Mouse (Mus musculus) cerebellum, adult 11 months (tissue): ENCODE measurements around the gene Cntrl.

Source experiments
- DNase-seq: peaks from one replicate; pipeline ENCODE4 v3.0.0; 2022

Cntrl gene

GRCm38 (mm10) chr2:35178153-35178552 lies 68.9 kb downstream of the Cntrl start:
- no peak for DNase-seq

- no peak for DNase-seq
These were observed 73.9 kb downstream of the Cntrl start for GRCm38 (mm10) chr2:35183115-35183673.

DNA sequence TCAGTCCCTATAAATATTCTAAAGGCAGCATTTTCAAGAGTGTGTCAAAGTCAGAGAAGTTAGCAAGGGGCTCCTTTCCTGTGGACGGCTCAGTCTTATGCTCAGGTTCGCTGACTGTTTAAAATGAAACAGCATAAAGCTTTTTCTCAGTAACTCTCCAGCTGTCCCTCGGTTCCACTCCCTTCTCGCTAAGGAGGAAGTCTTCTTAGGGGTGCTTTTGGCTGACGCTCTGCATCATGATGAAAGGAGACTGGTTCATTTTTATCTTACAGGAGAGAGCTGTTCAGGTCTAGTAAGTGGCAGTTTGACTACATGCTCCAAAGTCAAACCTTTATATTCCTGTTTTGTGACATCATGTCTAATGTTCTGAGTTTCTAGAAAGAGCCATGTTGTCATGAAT lies 79.6 kb downstream of the Cntrl start:
- DNase-seq = no peak

GRCm38 (mm10) chr2:35193976-35194375 lies 84.7 kb downstream of the Cntrl start:
- DNase-seq = no peak

DNA sequence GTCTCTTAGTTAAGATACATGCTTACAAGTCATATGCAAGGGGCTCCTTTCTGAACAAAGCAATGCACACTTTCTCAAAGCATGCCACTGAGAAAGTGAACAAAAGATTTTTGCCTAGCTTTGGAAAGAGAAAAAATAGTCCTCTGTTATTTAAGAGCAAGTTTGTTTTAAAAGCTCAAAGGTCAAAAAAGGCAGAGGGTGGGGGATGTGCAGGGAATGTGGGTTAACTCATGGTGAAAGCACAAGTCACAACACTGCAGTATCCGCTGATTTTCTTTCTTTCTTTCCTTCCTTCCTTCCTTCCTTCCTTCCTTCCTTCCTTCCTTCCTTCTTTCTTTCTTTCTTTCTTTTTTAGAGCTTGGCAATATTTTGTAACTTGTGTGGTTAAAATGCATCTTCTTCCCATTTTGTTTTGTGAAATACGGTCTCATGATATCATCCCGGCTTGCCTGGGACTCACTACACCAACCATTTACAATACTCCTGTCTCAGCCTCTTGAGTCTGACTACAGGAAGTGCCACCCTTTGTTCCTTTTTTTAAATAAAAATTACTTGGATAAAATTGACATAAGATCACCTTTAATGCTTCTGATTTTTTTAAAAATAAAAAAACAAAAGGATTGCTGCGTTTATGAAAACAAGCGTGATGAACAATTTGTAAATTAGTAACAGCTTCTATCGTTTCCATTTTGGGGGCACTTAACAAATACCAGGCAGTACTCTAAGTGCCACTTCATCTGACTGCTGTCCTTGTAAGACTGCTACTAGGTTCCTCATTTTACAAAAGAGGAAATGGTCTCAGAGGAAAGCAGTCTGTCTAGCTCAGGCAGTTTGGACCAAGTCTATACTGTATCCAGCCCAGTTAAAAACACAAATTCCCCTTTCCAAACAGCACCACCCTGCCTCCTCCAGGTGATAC lies 86.6 kb downstream of the Cntrl start:
- DNase-seq = no peak

- DNase-seq = no peak
These were observed 90.2 kb downstream of the Cntrl start for GRCm38 (mm10) chr2:35199541-35199940.

GRCm38 (mm10) chr2:35199971-35200897 lies 90.9 kb downstream of the Cntrl start:
- DNase-seq = peak; percentile 50

- peak; percentile 100 for DNase-seq
These were observed 91.8 kb downstream of the Cntrl start, which contains the start of gene Rab14 for GRCm38 (mm10) chr2:35200898-35201668. Rab14 (minus strand) TSS chr2:35201120.

DNA sequence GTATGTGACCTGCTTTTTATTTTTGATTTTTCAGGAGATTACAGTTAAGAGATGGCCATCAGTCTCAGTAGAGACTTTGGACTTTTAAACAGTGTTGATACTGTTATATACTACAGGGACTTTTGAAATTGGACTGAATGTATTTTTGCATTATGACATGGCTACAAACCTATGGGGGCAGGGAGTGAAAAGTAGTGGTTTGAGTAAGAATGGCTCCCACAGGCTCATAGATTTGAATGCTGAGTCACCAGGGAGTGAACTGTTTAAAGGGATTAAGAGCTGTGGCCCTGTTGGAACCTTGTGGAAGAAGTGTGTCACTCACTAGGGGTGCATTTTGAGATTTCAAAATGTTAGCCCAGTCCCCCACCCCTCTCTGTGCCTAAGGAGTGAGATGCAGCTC lies 94.4 kb downstream of the Cntrl start:
- DNase-seq = no peak

DNA sequence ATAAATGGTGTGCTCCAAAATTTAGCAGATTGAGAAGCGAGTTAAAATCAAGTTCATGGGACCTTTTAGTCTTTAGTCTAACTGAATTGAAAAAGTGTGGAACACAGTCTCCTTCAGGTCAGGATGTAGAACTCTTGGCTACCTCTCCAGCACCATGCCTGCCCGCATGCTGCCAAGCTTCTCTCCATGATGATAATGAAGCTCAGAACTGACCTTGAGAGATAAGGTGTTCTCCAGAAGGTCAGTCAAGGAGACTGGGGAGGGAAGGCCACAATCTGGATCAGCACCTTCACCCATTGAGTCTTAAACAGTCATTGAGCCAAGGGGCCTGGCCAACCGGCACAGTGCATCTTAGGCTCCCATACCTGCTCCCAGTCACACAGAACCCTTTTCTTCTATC lies 97.5 kb downstream of the Cntrl start:
- no peak for DNase-seq

DNA sequence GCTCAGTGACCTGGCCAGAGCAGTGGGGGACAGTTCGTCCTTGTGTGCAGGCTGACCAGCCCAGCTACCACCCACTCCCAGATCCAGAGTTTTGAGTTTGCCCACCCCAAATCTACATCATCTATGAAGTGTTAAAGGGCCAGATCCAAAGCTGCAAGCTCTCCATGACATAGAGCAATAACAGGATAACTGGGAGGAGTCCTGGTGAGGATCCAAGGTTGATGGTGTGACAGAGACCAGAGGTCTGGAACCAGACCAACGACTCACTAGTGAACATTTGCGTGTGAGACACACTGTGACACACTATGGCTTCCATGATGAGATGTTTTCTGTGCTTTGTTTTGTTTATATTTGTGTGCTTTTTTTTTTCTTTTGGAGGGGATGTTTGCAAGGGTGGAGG lies 98.8 kb downstream of the Cntrl start:
- no peak for DNase-seq

GRCm38 (mm10) chr2:35208931-35209665 lies 99.8 kb downstream of the Cntrl start:
- no peak for DNase-seq

GRCm38 (mm10) chr2:35211681-35212080 lies 102.4 kb downstream of the Cntrl start:
- no peak for DNase-seq

- no peak for DNase-seq
These were observed 104.1 kb downstream of the Cntrl start for GRCm38 (mm10) chr2:35213345-35213910.

GRCm38 (mm10) chr2:35214881-35215358 lies 105.6 kb downstream of the Cntrl start:
- DNase-seq = peak; percentile 64

DNA sequence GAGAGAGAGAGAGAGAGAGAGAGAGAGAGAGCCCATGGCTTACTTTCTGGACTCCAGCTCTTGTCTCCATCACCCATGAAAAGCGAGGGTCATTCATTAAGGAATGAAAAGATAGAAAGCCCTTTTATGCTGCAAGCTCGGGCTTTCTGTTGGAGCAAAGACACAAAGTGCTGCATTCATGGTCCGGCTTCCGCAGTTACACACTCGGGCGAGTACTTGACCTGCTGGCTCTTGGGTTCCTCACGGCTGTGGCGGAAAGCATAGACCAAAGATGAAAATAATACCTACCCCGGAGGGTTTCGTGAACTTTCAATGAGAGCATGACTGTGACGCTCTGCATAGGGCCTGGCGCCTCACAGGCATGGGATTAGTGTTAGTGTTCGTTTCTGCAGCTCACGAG lies 106.1 kb downstream of the Cntrl start:
- no peak for DNase-seq

DNA sequence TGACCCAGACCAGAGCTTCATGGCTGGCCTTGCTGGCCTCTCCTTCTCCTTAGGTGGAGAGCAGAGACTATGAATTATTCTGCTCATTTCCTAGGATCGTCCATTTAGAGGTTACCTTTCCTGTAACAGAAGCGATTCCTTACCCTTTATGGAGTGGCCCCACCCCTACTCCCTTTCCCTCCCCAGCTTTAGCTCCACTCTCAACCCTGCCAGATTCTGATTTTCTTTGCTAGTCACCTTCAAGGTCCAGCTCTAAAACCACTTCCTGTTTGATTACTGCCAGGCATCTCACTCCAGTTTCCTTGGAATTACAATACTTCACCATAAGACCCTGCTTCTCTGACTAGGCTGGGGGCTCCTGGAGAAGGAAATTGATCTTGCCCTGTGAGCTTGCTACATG lies 107.4 kb downstream of the Cntrl start:
- no peak for DNase-seq

GRCm38 (mm10) chr2:35218736-35219135 lies 109.4 kb downstream of the Cntrl start:
- DNase-seq = no peak

DNA sequence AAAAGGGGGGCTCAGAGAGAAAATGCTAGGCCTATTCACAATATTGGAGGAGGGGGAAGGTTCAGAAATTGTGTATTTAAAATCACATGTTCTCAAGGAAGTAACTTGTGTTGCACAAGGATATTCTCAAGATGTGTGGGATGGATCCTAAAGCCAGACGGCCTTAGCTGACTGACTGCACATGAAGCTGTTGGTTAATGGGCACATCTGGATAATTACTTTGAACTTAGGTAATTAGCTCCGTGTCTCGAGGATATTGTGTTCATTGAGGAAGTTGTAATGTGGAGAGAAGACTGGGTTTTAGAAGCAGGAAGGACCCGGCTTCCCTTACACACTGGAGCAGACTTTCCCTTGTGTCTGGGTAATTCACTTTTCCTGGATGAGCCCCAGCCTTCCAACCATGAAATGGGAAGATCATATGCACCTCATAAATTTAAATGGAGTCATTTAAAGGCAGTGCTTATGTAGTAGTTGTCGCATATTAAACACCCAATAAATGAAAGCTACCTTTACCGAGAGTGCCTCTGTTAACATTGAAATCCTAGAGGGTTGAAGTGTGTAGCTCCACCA lies 113.6 kb downstream of the Cntrl start:
- DNase-seq = no peak

DNA sequence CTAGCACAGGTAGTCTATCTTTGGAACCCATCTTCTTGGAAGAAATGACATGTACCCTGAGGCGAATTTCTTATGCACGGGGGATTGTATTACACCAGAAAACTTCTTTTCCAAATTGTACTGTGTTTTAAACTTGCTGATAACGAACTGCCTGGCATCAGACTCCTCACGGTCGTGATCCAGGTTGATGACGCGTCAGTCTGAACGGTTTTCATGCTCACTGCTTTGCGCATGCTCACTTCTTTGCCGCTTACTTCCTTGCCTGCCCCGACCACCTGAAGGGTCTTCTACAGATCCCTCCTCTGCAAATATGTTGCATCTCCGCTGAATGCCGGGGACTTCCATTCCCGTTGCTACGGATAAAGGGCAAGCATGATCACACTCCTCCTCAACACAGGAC lies 115.0 kb downstream of the Cntrl start:
- DNase-seq = no peak

DNA sequence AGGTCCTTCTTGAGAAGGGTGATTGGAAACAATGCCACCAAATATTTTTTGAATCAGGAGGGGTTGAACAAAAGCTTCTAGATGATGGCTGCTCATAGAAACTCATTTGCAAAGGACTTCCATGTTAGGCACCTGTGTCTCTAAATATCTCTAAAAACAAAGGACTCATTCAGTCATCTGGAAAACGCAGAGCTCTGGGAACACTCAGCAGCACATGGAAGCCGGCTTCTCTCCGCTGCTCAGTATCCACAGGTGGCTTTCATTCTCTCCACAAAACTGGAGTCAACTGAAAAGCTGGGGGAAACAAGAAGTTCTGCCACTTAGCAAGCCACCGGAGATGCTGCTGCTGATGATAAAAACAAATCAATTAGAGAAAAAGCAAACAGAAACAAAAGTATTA lies 118.9 kb downstream of the Cntrl start:
- DNase-seq = no peak
